In genomic region chr11:3167571-3168001, GRCm38 (mm10) we compare ENCODE assay signal across 8 mouse cellular contexts. TPM values are rescaled to one million over a fixed set of nuclear protein-coding genes. Genes with fewer than 3 reads are reported as not detected.
A peak's percentile ranks its signal among the peaks of the same experiment; 100 is the strongest.
DNase-seq lines count a peak whose midpoint lies in the region; ATAC-seq and TF ChIP-seq lines count a peak whose summit lies in the region.
"Not testable (repeated sequence)": the region's sequence is repeated elsewhere in the genome, so short reads cannot be mapped to it uniquely, and the experiment has no call there.

No protein-coding gene starts in this region.

- POLR2A ChIA-PET in Patski (lab: Charles Lee) = interaction anchor here (0.6 to 24.2 kb wide), 8 partner anchors 7 to 43 kb away, joined by 3 to 411 read pairs (median 14); partner anchors contain the start of gene Sfi1

- H3K27me3 ChIP-seq in Patski; hindbrain, embryonic 13.5 days: not testable (repeated sequence)

- in situ Hi-C loops in Patski (cut with MboI; ENCODE audit: low pct_unique_long_range_greater_than_20kb) = not testable (repeated sequence)

- H3K4me3 ChIP-seq in hindbrain, embryonic 13.5 days = not testable (repeated sequence)

- H3K9me3 ChIP-seq in hindbrain, embryonic 13.5 days = peaks cover 20% of the 10 kb centered on the region

- 77% methylated on average over 4 of the region's 4 CpGs for WGBS in hindbrain, embryonic 13.5 days

- H3K4me2 ChIP-seq in hindbrain, embryonic 13.5 days = not testable (repeated sequence)

- not testable (repeated sequence) for H3K36me3 ChIP-seq in hindbrain, embryonic 13.5 days

- CTCF ChIA-PET in Patski (lab: Charles Lee) = interaction anchor here (15.6 to 33.7 kb wide), 4 partner anchors 4 to 26 kb away, joined by 999 to 2208 read pairs (median 1314); partner anchors contain the start of gene Sfi1

- peak; percentile 9 for ATAC-seq in Patski
- 0 out of 2 replicates have a peak, but pooled peaks have one; percentile 4 for ATAC-seq in granulocyte monocyte progenitor cell, adult 5-6 weeks (replicated peaks; ENCODE audit: poor library complexity, severe bottlenecking)
- ATAC-seq in hindbrain, embryonic 13.5 days (ENCODE audit: low FRiP score) = peak; percentile 14

- H3K9ac ChIP-seq in hindbrain, embryonic 13.5 days = not testable (repeated sequence)

- DNase-seq in Patski (ENCODE audit: low read depth, low spot score) = not testable (repeated sequence)
- DNase-seq in cerebellum, postnatal 4 days (ENCODE audit: low spot score in 2 of 2) = peak; percentile 55 to 65
- peak; percentile 48 for DNase-seq in layer of hippocampus, adult 9-11 months
- DNase-seq in lung, postnatal 36 days = peak; percentile 50
- DNase-seq in spleen, postnatal 14 days (ENCODE audit: low spot score in 2 of 2) = peak; percentile 48 to 54
- DNase-seq in urinary bladder, postnatal 14 days (ENCODE audit: low spot score) = peak; percentile 60

- H3K4me1 ChIP-seq in hindbrain, embryonic 13.5 days (replicated peaks) = not testable (repeated sequence)

- TF ChIP-seq CTCF in Patski (IDR thresholded peaks at IDR 0.05) = not testable (repeated sequence)

- H3K27ac ChIP-seq in hindbrain, embryonic 13.5 days = not testable (repeated sequence)

RNA-seq across cellular contexts. Expression of gene Sfi1, which starts 25.7 kb away (rescaled TPM):
- 32.3 TPM for polyA plus RNA-seq in Patski (2021)
- 10.4 and 12.3 TPM in 2 replicates for total RNA-seq in granulocyte monocyte progenitor cell, adult 5-6 weeks (2014; fragmentation: Nextera tagmentation)
- 8.0 and 18.0 TPM in 2 replicates for total RNA-seq in granulocyte monocyte progenitor cell, adult 5-6 weeks (2017)
- polyA plus RNA-seq in hindbrain, embryonic 13.5 days (2015; fragmentation: Nextera tagmentation; extraction: Ambion mirVana) = 13.5 and 16.2 TPM in 2 replicates

RNA-seq across cellular contexts. Expression of gene Eif4enif1, which starts 34.6 kb away (rescaled TPM):
- polyA plus RNA-seq in Patski (2021) = 69.8 TPM
- 67.8 and 75.2 TPM in 2 replicates for total RNA-seq in granulocyte monocyte progenitor cell, adult 5-6 weeks (2014; fragmentation: Nextera tagmentation)
- 35.2 and 51.4 TPM in 2 replicates for total RNA-seq in granulocyte monocyte progenitor cell, adult 5-6 weeks (2017)
- 50.4 and 52.4 TPM in 2 replicates for polyA plus RNA-seq in hindbrain, embryonic 13.5 days (2015; fragmentation: Nextera tagmentation; extraction: Ambion mirVana)
